Mouse (Mus musculus): ENCODE data around the gene Angptl8. TPM values are rescaled to one million over a fixed set of nuclear protein-coding genes. Genes with fewer than 3 reads are reported as not detected.
"Not testable (repeated sequence)": the region's sequence is repeated elsewhere in the genome, so short reads cannot be mapped to it uniquely, and the experiment has no call there.

The Angptl8 gene
- polyA plus RNA-seq, 1 experiment from 2014 or later, result 2.3 TPM

- Histone ChIP-seq H3K27me3 (no peaks in the 10 kb centered on the region), H3K36me3 (no peaks in the 10 kb centered on the region), H3K27ac (peak within 1 kb of the TSS; percentile 81), H3K9ac (peak within 1 kb of the TSS; percentile 75), H3K4me2 (peak within 1 kb of the TSS; percentile 86), H3K4me3 (peak within 1 kb of the TSS; percentile 69), H3K9me3 (no peaks in the 10 kb centered on the region), H3K4me1 (peaks cover 43% of the 10 kb centered on the region)
- ATAC-seq (ENCODE audit: borderline replicate concordance, extremely low read depth, low FRiP score, low TSS enrichment), result peak; percentile 89
- WGBS, result under 1% methylated on average over 64 of the region's 68 CpGs
Observed at GRCm38 (mm10) chr9:21852128-21853091, 17.1 kb downstream of the Angptl8 start, which contains the start of gene Dock6. Dock6 (minus strand) TSS chr9:21852635.

DNA sequence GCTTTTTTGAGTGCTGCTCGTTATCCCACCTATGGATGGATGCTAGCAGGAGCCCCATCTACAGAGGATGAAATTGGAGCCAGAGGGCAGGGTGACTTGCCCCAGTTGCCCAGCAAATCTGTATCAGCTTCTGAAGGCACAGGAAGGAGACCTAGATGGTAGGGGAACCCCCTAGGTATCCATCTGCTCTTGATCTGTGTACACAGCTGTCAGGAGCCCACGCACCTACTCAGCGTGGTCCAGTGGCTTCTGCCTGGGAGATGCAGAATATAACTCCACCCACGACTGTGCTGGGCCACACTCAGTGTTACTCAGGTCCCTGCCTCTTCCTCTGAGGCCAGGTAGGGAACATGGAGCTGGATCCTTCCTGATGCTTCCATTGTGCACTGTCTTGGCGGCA lies 18.7 kb downstream of the Angptl8 start:
- H3K9ac ChIP-seq, result no peak overlapping the region
- no peaks in the 10 kb centered on the region for H3K27me3 ChIP-seq
- no peak overlapping the region for H3K27ac ChIP-seq
- H3K9me3 ChIP-seq, result no peaks in the 10 kb centered on the region
- 65% methylated on average over 5 of the region's 5 CpGs for WGBS
- no peak overlapping the region for H3K4me3 ChIP-seq
- H3K36me3 ChIP-seq, result no peaks in the 10 kb centered on the region
- H3K4me2 ChIP-seq, result no peak overlapping the region
- H3K4me1 ChIP-seq, result peaks cover 30% of the 10 kb centered on the region
- ATAC-seq (ENCODE audit: borderline replicate concordance, extremely low read depth, low FRiP score, low TSS enrichment), result no peak

GRCm38 (mm10) chr9:21854894-21855293 lies 19.6 kb downstream of the Angptl8 start:
- Histone ChIP-seq H3K36me3 (no peaks in the 10 kb centered on the region), H3K27me3 (no peaks in the 10 kb centered on the region), H3K9me3 (no peaks in the 10 kb centered on the region), H3K27ac (no peak overlapping the region), H3K9ac (no peak overlapping the region), H3K4me3 (no peak overlapping the region), H3K4me1 (peaks cover 24% of the 10 kb centered on the region), H3K4me2 (no peak overlapping the region)
- ATAC-seq (ENCODE audit: borderline replicate concordance, extremely low read depth, low FRiP score, low TSS enrichment), result no peak
- 83% methylated on average over 6 of the region's 6 CpGs for WGBS

DNA sequence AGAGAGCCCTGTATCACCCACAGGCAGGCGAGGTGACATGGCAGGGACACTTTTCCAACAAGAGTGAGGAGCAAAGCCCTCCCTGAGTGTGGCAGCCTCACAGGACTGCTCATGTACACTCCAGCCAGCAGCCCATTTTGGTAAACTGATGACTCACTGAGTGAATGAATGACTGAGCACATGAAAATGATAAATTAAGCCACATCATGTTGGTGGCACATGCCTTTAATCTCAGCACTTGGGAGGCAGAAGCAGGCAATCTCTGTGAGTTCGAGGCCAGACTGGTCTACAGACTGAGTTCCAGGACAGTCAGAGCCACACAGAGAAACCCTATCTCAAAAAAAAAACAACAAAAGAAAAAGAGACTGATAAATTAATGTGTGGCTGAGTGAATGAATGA lies 22.2 kb downstream of the Angptl8 start:
- Histone ChIP-seq H3K4me2 (no peak overlapping the region), H3K36me3 (no peaks in the 10 kb centered on the region), H3K9ac (no peak overlapping the region), H3K27ac (peak overlapping the region; percentile 71), H3K4me1 (0 out of 2 replicates have a peak, but pooled peaks cover 2% of the 10 kb centered on the region), H3K27me3 (no peaks in the 10 kb centered on the region), H3K4me3 (no peak overlapping the region), H3K9me3 (no peaks in the 10 kb centered on the region)
- 80% methylated on average over 2 of the region's 2 CpGs for WGBS
- no peak for ATAC-seq (ENCODE audit: borderline replicate concordance, extremely low read depth, low FRiP score, low TSS enrichment)

GRCm38 (mm10) chr9:21858084-21858483 lies 22.8 kb downstream of the Angptl8 start:
- H3K36me3 ChIP-seq, result no peaks in the 10 kb centered on the region
- peak overlapping the region; percentile 71 for H3K27ac ChIP-seq
- H3K4me3 ChIP-seq, result no peak overlapping the region
- H3K4me1 ChIP-seq, result 0 out of 2 replicates have a peak, but pooled peaks cover 2% of the 10 kb centered on the region
- peak; percentile 71; the same call in 1 of the 2 replicates for ATAC-seq (ENCODE audit: borderline replicate concordance, extremely low read depth, low FRiP score, low TSS enrichment)
- H3K4me2 ChIP-seq, result no peak overlapping the region
- H3K9ac ChIP-seq, result no peak overlapping the region
- 42% methylated on average over 6 of the region's 6 CpGs for WGBS
- no peaks in the 10 kb centered on the region for H3K9me3 ChIP-seq
- H3K27me3 ChIP-seq, result no peaks in the 10 kb centered on the region

- no peaks in the 10 kb centered on the region for H3K27me3 ChIP-seq
- no peak overlapping the region for H3K4me3 ChIP-seq
- H3K9me3 ChIP-seq, result no peaks in the 10 kb centered on the region
- no peak overlapping the region for H3K9ac ChIP-seq
- no peak overlapping the region for H3K4me2 ChIP-seq
- no peaks in the 10 kb centered on the region for H3K36me3 ChIP-seq
- no peak overlapping the region for H3K27ac ChIP-seq
- 74% methylated on average over 3 of the region's 3 CpGs for WGBS
- 0 out of 2 replicates have a peak, but pooled peaks cover 2% of the 10 kb centered on the region for H3K4me1 ChIP-seq
- no peak for ATAC-seq (ENCODE audit: borderline replicate concordance, extremely low read depth, low FRiP score, low TSS enrichment)
Observed at GRCm38 (mm10) chr9:21859606-21860005, 24.3 kb downstream of the Angptl8 start.

DNA sequence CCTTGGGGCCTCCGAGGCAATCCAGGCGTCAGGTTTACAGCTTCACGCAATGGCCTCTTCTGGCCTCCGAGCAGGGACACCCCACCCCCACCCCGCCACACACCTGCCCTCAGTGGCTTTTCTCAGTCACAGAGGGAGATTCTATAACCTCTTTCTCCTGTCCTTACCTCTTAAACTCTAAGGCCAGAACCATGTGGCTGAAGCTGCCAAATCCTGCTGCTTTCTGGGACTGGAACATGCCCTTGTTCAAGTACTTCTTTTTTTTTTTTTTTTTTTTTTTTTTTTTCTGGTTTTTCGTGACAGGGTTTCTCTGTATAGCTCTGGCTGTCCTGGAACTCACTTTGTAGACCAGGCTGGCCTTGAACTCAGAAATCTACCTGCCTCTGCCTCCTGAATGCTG lies 25.0 kb downstream of the Angptl8 start:
- 64% methylated on average over 6 of the region's 6 CpGs for WGBS
- not testable (repeated sequence) for H3K4me1 ChIP-seq; ATAC-seq (ENCODE audit: borderline replicate concordance, extremely low read depth, low FRiP score, low TSS enrichment); H3K9me3 ChIP-seq; H3K27me3 ChIP-seq; H3K27ac ChIP-seq; H3K4me2 ChIP-seq; H3K4me3 ChIP-seq; H3K36me3 ChIP-seq; H3K9ac ChIP-seq

DNA sequence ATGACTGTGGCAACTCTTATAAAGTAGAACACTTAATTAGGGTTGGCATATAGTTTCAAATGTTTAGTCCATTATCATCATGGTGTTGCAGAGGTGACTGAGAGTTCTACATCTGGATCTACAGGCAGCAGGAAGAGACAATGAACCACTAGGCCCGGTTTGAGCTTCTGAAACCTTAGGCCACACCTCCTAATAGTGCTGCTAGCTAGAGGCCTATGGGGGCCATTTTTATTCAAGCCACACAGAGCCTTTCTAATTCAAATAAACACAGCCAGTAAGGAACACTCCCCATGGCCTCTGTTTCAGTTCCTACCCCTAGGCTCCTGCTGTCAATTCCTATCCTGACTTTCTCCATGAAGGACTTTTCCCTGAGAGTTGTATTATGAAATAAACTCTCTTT lies 26.9 kb downstream of the Angptl8 start:
- ATAC-seq (ENCODE audit: borderline replicate concordance, extremely low read depth, low FRiP score, low TSS enrichment), result no peak
- Histone ChIP-seq H3K4me3 (no peak overlapping the region), H3K27me3 (no peaks in the 10 kb centered on the region), H3K36me3 (no peaks in the 10 kb centered on the region), H3K27ac (no peak overlapping the region), H3K4me2 (no peak overlapping the region), H3K9me3 (no peaks in the 10 kb centered on the region), H3K4me1 (0 out of 2 replicates have a peak, but pooled peaks cover 12% of the 10 kb centered on the region), H3K9ac (no peak overlapping the region)
- WGBS, result 75% methylated on average over 1 of the region's 1 CpGs

GRCm38 (mm10) chr9:21865673-21866398 lies 30.5 kb downstream of the Angptl8 start:
- Histone ChIP-seq H3K4me3 (no peak overlapping the region), H3K9ac (no peak overlapping the region), H3K9me3 (no peaks in the 10 kb centered on the region), H3K27ac (peak overlapping the region; percentile 24; the same call in 1 of the 2 replicates), H3K4me1 (0 out of 2 replicates have a peak, but pooled peaks cover 10% of the 10 kb centered on the region), H3K27me3 (no peaks in the 10 kb centered on the region), H3K36me3 (no peaks in the 10 kb centered on the region), H3K4me2 (no peak overlapping the region)
- WGBS, result 58% methylated on average over 5 of the region's 5 CpGs
- no peak for ATAC-seq (ENCODE audit: borderline replicate concordance, extremely low read depth, low FRiP score, low TSS enrichment)

GRCm38 (mm10) chr9:21866641-21867040 lies 31.3 kb downstream of the Angptl8 start:
- ATAC-seq (ENCODE audit: borderline replicate concordance, extremely low read depth, low FRiP score, low TSS enrichment), result no peak
- WGBS, result 41% methylated on average over 2 of the region's 2 CpGs
- Histone ChIP-seq H3K27me3 (no peaks in the 10 kb centered on the region), H3K4me3 (no peak overlapping the region), H3K27ac (0 out of 2 replicates have a peak overlapping the region, but pooled peaks have one; percentile 24), H3K4me2 (no peak overlapping the region), H3K4me1 (0 out of 2 replicates have a peak, but pooled peaks cover 10% of the 10 kb centered on the region), H3K9me3 (no peaks in the 10 kb centered on the region), H3K9ac (no peak overlapping the region), H3K36me3 (no peaks in the 10 kb centered on the region)

DNA sequence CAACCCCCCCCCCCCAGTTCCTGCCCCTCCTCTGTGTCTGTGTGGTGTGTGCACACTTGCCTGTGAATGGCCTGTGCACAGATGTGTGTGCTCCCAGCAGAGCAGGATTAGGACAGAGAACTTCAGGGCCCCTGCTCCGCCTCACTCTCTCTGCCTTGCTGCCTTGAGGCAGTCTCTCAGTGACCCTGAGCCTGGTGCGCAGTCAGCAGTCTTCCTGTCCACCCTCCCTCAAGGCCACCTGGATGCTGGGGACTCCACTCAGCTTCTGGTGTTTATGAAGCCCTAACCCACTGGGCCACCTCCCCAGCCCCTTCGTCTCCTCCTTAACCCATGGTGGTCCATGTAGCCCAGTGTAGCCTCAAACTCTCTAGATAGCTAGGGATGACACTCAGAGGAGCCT lies 32.4 kb downstream of the Angptl8 start:
- H3K4me1 ChIP-seq, result 0 out of 2 replicates have a peak, but pooled peaks cover 10% of the 10 kb centered on the region
- 72% methylated on average over 3 of the region's 3 CpGs for WGBS
- ATAC-seq (ENCODE audit: borderline replicate concordance, extremely low read depth, low FRiP score, low TSS enrichment), result no peak

More for the DNA sequence above, 32.4 kb downstream of the Angptl8 start:
- Histone ChIP-seq H3K4me2 (no peak overlapping the region), H3K27me3 (no peaks in the 10 kb centered on the region), H3K4me3 (no peak overlapping the region), H3K36me3 (no peaks in the 10 kb centered on the region), H3K9me3 (no peaks in the 10 kb centered on the region), H3K27ac (no peak overlapping the region), H3K9ac (no peak overlapping the region)
